Mouse (Mus musculus) B cell, adult 67 days (primary cell): ENCODE results near the gene Olfr447. TPM values are rescaled to one million over a fixed set of nuclear protein-coding genes. Genes with fewer than 3 reads are reported as not detected.

Experiments used
- total RNA-seq, 2 experiments: library from RNA; stranded (reverse); gene quantifications; 4 replicates each; pipeline ENCODE4 v1.2.4; 2023

The Olfr447 gene
- not detected for total RNA-seq

GRCm38 (mm10) chr6:42908578-42908977, at the start of gene Olfr447:
Gene Olfr447, plus strand, starts transcription at chr6:42908878.

GRCm38 (mm10) chr6:42890141-42890540, 18.5 kb upstream of the Olfr447 start, which contains the start of gene Olfr448:
Gene Olfr448, plus strand, starts transcription at chr6:42890441.

GRCm38 (mm10) chr6:42921077-42921476, 12.4 kb downstream of the Olfr447 start, which contains the start of gene Olfr446:
Gene Olfr446, plus strand, starts transcription at chr6:42921377.

GRCm38 (mm10) chr6:42948767-42949166, 40.1 kb downstream of the Olfr447 start, which contains the start of gene Olfr444:
Gene Olfr444, plus strand, starts transcription at chr6:42949067.

Other genes with a start within 250 kb of the Olfr447 start
- gene Tcaf1, start 198.8 kb upstream of the Olfr447 start, total RNA-seq, result not detected
- not detected for gene Olfr453, start 169.5 kb upstream of the Olfr447 start, total RNA-seq
- not detected for gene Olfr38, start 152.5 kb upstream of the Olfr447 start, total RNA-seq
- gene Olfr452, start 123.8 kb upstream of the Olfr447 start, total RNA-seq, result not detected
- gene Olfr450, start 96.9 kb upstream of the Olfr447 start, total RNA-seq, result not detected
- gene Olfr449, start 74.5 kb upstream of the Olfr447 start, total RNA-seq, result not detected
- not detected for gene Olfr448, start 18.4 kb upstream of the Olfr447 start, total RNA-seq
- not detected for gene Olfr446, start 12.5 kb downstream of the Olfr447 start, total RNA-seq
- gene Olfr444, start 40.2 kb downstream of the Olfr447 start, total RNA-seq, result not detected
- not detected for gene Olfr441, start 197.5 kb downstream of the Olfr447 start, total RNA-seq
- gene Olfr237-ps1, start 237.7 kb downstream of the Olfr447 start, total RNA-seq, result not detected